ENCODE assay signal across 8 mouse cellular contexts in the genomic region with DNA sequence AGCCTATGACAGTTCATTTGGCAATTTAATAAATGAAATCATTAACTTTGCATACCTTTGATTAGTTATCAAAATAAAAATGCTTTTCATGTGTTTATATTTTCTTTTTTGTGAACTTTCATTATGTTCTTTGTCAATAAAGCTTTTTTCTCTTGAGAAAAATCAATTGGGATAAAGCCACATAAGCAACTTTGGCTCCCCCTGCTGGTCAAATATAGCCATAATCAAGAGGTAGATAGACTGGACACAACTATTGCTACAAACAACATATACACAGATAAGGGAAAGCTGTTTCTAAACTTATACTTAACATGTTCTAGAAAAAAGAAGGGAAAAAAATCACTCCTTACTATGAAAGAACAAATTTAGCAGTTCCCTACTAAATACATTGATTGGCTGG. TPM values are rescaled to one million over a fixed set of nuclear protein-coding genes. Genes with fewer than 3 reads are reported as not detected.
DNase-seq lines count a peak whose midpoint lies in the region; ATAC-seq and TF ChIP-seq lines count a peak whose summit lies in the region.
"Had no signal": no experiment of that assay in that cellular context is flagged by ENCODE, and none has a peak within 500 bp of the region (broad histone marks: within the 10 kb centered on the region; RNA-seq: fewer than 3 reads in every experiment).

No protein-coding gene starts in this region.

- no peak for TF ChIP-seq POLR2A in MEL (IDR thresholded peaks at IDR 0.05; ENCODE audit: control insufficient read depth in 1 of 2, insufficient read depth in 1 of 2, low read depth in 1 of 2, low read length in 2 of 2, poor library complexity in 1 of 2)
- TF ChIP-seq POLR2A in brain, embryonic 14.5 days (IDR thresholded peaks at IDR 0.05; ENCODE audit: borderline replicate concordance, extremely low read depth, insufficient read depth, insufficient read length, poor library complexity, severe bottlenecking): no peak

- H3K4me2 ChIP-seq in midbrain, embryonic 11.5 days: no peak overlapping the region
- H3K4me2 ChIP-seq: midbrain, embryonic 12.5 days had no signal

- no peak overlapping the region for H3K4me3 ChIP-seq in midbrain, embryonic 11.5 days (ENCODE audit: low read depth, low read length)
- H3K4me3 ChIP-seq in midbrain, embryonic 10.5 days: no peak overlapping the region
- no peak overlapping the region for H3K4me3 ChIP-seq in MEL (ENCODE audit: control insufficient read depth in 1 of 2, insufficient read depth in 1 of 2, low read depth in 2 of 2, low read length in 2 of 2)
- H3K4me3 ChIP-seq: midbrain, embryonic 12.5 days had no signal

- no peak for ATAC-seq in midbrain, embryonic 11.5 days (ENCODE audit: low FRiP score)

- intact Hi-C loops in left cerebral cortex, postnatal 4 days (cut with DNase I): loop anchor here (10.0 kb wide), 1 partner anchor 147 kb away; no protein-coding TSS in a partner anchor

- H3K9me3 ChIP-seq in midbrain, embryonic 11.5 days (ENCODE audit: control insufficient read depth, low read length): no peaks in the 10 kb centered on the region
- H3K9me3 ChIP-seq in midbrain, embryonic 10.5 days (replicated peaks): no peaks in the 10 kb centered on the region
- H3K9me3 ChIP-seq in MEL (replicated peaks; ENCODE audit: insufficient read depth, low read length): no peaks in the 10 kb centered on the region
- H3K9me3 ChIP-seq: midbrain, embryonic 12.5 days had no signal

- H3K9ac ChIP-seq in midbrain, embryonic 11.5 days (ENCODE audit: low read length): no peak overlapping the region
- H3K9ac ChIP-seq in MEL (ENCODE audit: control insufficient read depth, low read depth, low read length, poor library complexity, severe bottlenecking): no peak overlapping the region
- H3K9ac ChIP-seq: midbrain, embryonic 12.5 days had no signal

- peak; percentile 25 to 97 (median 78); a peak in 5 of 6 replicates for TF ChIP-seq CTCF in MEL (IDR thresholded peaks at IDR 0.05 in 2 of 3, conservative IDR thresholded peaks at IDR 0.05 in 1 of 3; ENCODE audit: control insufficient read depth in 1 of 3, insufficient read depth in 1 of 3, low read depth in 2 of 3, low read length in 3 of 3, poor library complexity in 1 of 3, severe bottlenecking in 1 of 3)
- TF ChIP-seq CTCF in brain, embryonic 14.5 days (IDR thresholded peaks at IDR 0.05; ENCODE audit: borderline replicate concordance, extremely low read depth, insufficient read depth, insufficient read length): no peak

- H3K27ac ChIP-seq in midbrain, embryonic 11.5 days (ENCODE audit: low read depth, low read length): no peak overlapping the region
- no peak overlapping the region for H3K27ac ChIP-seq in midbrain, embryonic 10.5 days (replicated peaks)
- H3K27ac ChIP-seq in MEL (ENCODE audit: control insufficient read depth, low read depth, low read length): no peak overlapping the region
- H3K27ac ChIP-seq: midbrain, embryonic 12.5 days had no signal

- TF ChIP-seq EP300 in MEL (IDR thresholded peaks at IDR 0.05; ENCODE audit: low read depth in 1 of 2, low read length in 2 of 2): no peak

- H3K27me3 ChIP-seq in midbrain, embryonic 11.5 days (ENCODE audit: control insufficient read depth, insufficient read depth, low read length): no peaks in the 10 kb centered on the region
- H3K27me3 ChIP-seq in midbrain, embryonic 10.5 days (ENCODE audit: low read depth, poor library complexity, severe bottlenecking): no peaks in the 10 kb centered on the region
- H3K27me3 ChIP-seq in MEL (ENCODE audit: control insufficient read depth in 1 of 2, insufficient read depth in 2 of 2, low read length in 2 of 2): no peaks in the 10 kb centered on the region
- H3K27me3 ChIP-seq: midbrain, embryonic 12.5 days had no signal

- H3K79me2 ChIP-seq in MEL (ENCODE audit: control insufficient read depth, insufficient read depth, low read length, poor library complexity): peaks cover 8% of the 10 kb centered on the region

- H3K4me1 ChIP-seq in midbrain, embryonic 11.5 days (ENCODE audit: control insufficient read depth, insufficient read depth, low read length): 0 out of 2 replicates have a peak, but pooled peaks cover under 1% of the 10 kb centered on the region
- peaks cover 1% of the 10 kb centered on the region; the same call in 1 of the 2 replicates for H3K4me1 ChIP-seq in midbrain, embryonic 10.5 days
- H3K4me1 ChIP-seq in MEL (ENCODE audit: control insufficient read depth in 1 of 2, insufficient read depth in 2 of 2, low read length in 2 of 2): no peaks in the 10 kb centered on the region

- no peaks in the 10 kb centered on the region for H3K36me3 ChIP-seq in midbrain, embryonic 11.5 days (ENCODE audit: control insufficient read depth, insufficient read depth, low read length)
- peaks cover 58% of the 10 kb centered on the region for H3K36me3 ChIP-seq in midbrain, embryonic 10.5 days
- H3K36me3 ChIP-seq in MEL (ENCODE audit: control insufficient read depth in 1 of 2, insufficient read depth in 2 of 2, low read length in 2 of 2): peaks cover 6 to 10% of the 10 kb centered on the region in 2 experiments

- DNase-seq in midbrain, embryonic 11.5 days (ENCODE audit: low spot score, missing footprints): peak; percentile 96
- no peak for DNase-seq in midbrain, embryonic 10.5 days (ENCODE audit: low spot score)
- peak; percentile 89 for DNase-seq in MEL (ENCODE audit: low read depth, low spot score)
- peak; percentile 89 for DNase-seq in brain, embryonic 14.5 days (ENCODE audit: low read depth)
- peak; percentile 57 for DNase-seq in fibroblast of lung, adult 2 months (ENCODE audit: low read depth)
- DNase-seq in left cerebral cortex, postnatal 4 days: peak; percentile 48
- DNase-seq in right cerebral cortex, postnatal 14 days: peak; percentile 44

- TF ChIP-seq RAD21 in MEL (IDR thresholded peaks at IDR 0.05; ENCODE audit: low read depth, low read length): peak; percentile 89

TF ChIP-seq in MEL, 35 proteins besides CTCF, POLR2A, EP300 and RAD21:
- TF ChIP-seq JUND (IDR thresholded peaks at IDR 0.05; ENCODE audit: low read depth, low read length) (no peak; the same call in 1 of the 2 replicates), UBTF (IDR thresholded peaks at IDR 0.05; ENCODE audit: borderline replicate concordance, insufficient read depth, low read depth, low read length) (no peak), SMC3 (IDR thresholded peaks at IDR 0.05; ENCODE audit: low read depth, low read length) (peak; percentile 93), ZC3H11A (IDR thresholded peaks at IDR 0.05; ENCODE audit: low read depth, low read length) (peak; percentile 80), RCOR1 (IDR thresholded peaks at IDR 0.05; ENCODE audit: low read depth, low read length) (no peak), HCFC1 (IDR thresholded peaks at IDR 0.05; ENCODE audit: low read depth, low read length) (peak; percentile 56), BHLHE40 (IDR thresholded peaks at IDR 0.05; ENCODE audit: borderline replicate concordance, low read depth, low read length) (peak; percentile 53; the same call in 1 of the 2 replicates), GATA1 (IDR thresholded peaks at IDR 0.05; ENCODE audit: low read depth, low read length) (peak; percentile 29; the same call in 1 of the 2 replicates), NRF1 (IDR thresholded peaks at IDR 0.05; ENCODE audit: insufficient read depth, low read depth, low read length, poor library complexity, severe bottlenecking) (no peak), TCF12 (IDR thresholded peaks at IDR 0.05; ENCODE audit: low read depth, low read length) (no peak), GABPA (IDR thresholded peaks at IDR 0.05; ENCODE audit: low read depth, low read length) (no peak), SIN3A (IDR thresholded peaks at IDR 0.05; ENCODE audit: low read length) (peak; percentile 61; the same call in 1 of the 2 replicates), MYC (IDR thresholded peaks at IDR 0.05; ENCODE audit: low read depth, low read length) (0 out of 2 replicates have a peak, but pooled peaks have one; percentile 45), MAFK (IDR thresholded peaks at IDR 0.05; ENCODE audit: borderline replicate concordance, low read depth, low read length) (no peak), ZNF384 (IDR thresholded peaks at IDR 0.05; ENCODE audit: low read depth, low read length) (peak; percentile 68), ZMIZ1 (IDR thresholded peaks at IDR 0.05; ENCODE audit: low read depth, low read length) (no peak), ETS1 (IDR thresholded peaks at IDR 0.05; ENCODE audit: low read depth, low read length) (no peak)

RNA-seq across cellular contexts. Expression of gene Kansl1, which starts 7.1 kb away (rescaled TPM):
- 31.7 and 32.9 TPM in 2 replicates for polyA plus RNA-seq in midbrain, embryonic 11.5 days (2014; fragmentation: Nextera tagmentation; extraction: Ambion mirVana)
- 24.5 and 27.9 TPM in 2 replicates for polyA plus RNA-seq in midbrain, embryonic 10.5 days (2016; fragmentation: Nextera tagmentation; extraction: Ambion mirVana)
- total RNA-seq in MEL (2012; rRNA removed): 14.9 and 17.1 TPM in 2 replicates
- 10 to 100 TPM; 56.4 to 76.3 TPM for polyA plus RNA-seq in MEL (2012; ENCODE audit: insufficient read depth in 1 of 2, insufficient read length in 2 of 2, low read depth in 1 of 2, low replicate concordance in 2 of 2, missing spikeins in 1 of 2)
- polyA plus RNA-seq in brain, embryonic 14.5 days (2012; rRNA removed): 129 and 133 TPM in 2 replicates
- total RNA-seq in left cerebral cortex, postnatal 4 days (2021): 10 to 100 TPM; 74.9 to 79.6 TPM
